Mouse (Mus musculus): ENCODE measurements at regions not wholly inside any gene's neighbourhood (a gene's known extent, or its start where the extent isn't known, plus 50 kb on each side); places are given as distances from the start of the nearest gene placed in this dataset.
A peak's percentile ranks its signal among the peaks of the same experiment; 100 is the strongest.
"Not testable (repeated sequence)": the region's sequence is repeated elsewhere in the genome, so short reads cannot be mapped to it uniquely, and the experiment has no call there.

DNA sequence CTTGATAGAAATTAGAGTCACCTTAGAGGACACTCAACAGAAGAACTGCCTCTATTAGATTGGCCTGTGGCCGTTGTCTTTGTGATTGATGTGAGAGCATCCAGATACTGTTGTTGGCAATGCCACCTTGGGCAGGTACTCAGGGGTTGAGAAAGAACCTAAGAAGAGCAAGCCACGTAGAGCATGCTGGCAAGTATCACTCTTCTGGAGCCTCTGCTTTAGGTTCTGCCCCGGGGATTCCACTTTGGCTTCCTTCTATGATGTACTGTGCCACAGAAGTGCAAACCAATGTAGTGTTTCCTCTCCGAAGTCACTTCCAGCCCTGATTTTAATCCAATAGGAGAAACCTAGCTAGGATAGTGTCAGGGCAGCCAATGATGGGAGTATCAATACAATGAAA is 98.3 kb upstream of the Fam84a start:
- no peak for DNase-seq (ENCODE audit: low read depth, low spot score)

DNA sequence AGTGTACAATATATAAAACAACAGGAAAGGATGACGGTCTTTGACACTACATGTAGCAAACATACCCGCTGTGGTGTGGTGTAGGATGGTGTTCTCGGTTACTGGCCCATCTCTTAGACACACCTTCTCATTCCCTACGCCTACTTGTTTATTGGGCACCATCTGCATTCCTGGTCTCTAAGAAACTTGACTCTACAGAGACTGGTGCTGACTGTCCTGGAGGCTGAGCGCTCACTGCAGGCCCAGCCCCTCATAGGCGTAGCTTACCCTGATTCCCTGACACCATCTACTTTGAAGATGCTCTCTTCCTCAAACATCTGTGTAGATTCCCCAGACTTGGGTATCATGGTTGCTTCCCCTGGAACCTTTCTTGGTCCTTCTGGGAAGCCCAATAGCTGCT is 90.9 kb upstream of the Fam84a start:
- DNase-seq (ENCODE audit: low read depth, low spot score): not testable (repeated sequence)

DNA sequence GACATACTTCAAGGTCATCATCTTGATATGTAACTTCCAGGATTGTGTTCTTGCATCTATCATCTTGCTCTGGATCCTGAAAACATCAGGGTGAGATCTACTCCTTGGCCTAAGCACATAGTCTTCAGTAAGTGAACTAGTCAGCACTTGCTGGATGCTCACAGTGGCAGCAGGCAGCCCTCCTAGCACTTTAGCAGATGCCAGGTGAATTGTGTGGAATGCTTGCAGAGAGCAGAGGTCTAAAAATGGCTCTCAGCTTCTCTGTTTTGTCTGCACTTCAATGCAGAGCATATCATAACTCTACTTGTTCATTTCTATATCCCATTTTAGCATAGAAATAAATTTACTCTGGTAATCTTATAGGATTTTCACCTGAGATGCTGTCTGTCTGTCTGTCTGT is 85.8 kb upstream of the Fam84a start:
- DNase-seq (ENCODE audit: low read depth, low spot score): no peak

DNA sequence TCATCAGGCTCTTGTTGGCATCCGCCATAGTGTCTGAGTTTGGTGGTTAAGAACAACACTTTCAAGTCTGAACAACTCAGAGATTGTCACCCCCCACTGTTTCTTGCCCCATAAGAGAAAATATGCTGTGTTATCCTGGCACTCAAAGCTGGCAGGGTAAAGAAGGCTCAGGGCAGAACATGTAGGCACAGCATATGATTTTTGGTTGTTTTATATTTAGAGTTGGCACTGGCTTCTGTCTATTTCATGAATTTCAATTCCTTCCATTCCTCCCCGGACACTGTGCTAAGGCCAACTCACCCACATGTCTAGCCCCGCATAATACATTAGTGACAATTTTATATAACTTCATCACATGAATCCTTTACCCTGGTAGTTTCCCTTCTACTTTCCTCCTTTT is 83.5 kb upstream of the Fam84a start:
- no peak for DNase-seq (ENCODE audit: low read depth, low spot score)

DNA sequence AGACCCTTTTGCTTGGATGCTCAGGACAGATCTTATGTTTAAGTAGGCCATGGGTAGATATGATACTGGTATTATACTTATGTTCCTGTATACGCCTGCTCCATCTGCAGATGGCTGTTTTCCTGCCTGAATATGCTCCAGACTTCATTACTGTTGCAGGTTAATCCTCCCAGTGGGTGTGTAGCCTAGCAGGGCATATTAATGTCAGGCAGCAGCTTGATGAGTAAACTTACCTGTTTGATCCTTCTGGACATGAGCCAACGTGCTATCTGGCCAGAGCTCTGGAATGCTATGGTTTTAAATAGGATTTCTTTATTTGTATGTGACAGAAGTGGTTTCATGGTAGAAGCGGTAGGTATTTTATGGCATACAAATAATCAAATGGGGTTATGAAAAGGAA is 60.8 kb upstream of the Fam84a start:
- DNase-seq (ENCODE audit: low read depth, low spot score): no peak

DNA sequence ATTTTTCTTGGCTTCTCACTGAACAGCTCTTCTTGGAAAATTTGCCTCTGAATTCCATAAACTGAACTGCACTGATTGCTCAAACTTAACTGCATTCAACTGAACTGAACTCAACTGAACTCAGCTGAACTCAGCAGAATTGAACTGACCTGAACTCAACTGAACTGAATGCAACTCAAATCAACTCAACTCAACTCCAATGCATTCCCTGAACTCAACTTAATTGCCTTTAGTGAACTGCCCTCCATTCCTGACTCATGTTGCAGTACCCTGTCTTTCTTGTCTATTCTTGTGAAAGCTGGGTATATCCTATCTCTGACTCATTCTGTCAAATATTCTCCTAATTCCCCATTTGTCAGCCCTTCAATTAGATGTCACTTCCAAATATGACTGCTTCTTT is 58.0 kb upstream of the Fam84a start:
- DNase-seq (ENCODE audit: low read depth, low spot score): peak; percentile 3

DNA sequence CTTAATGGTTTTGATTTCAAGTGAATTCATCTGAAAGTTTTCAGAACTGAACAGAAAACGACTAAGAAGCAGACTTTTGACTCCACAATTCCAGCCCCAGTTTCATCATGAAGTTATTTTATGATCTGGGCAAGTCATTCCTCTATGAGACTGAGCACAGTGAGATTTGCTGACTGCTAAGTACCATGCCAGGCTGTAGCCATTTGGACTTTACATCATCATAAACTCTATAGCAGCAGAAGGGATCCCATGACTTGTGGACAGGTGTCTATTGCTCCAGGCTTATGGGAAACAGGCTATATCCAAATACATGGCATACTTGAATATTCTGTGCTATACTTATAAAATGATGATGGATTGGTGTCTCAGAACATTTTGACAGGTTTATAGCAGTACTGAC is 55.4 kb upstream of the Fam84a start:
- DNase-seq (ENCODE audit: low read depth, low spot score): no peak

DNA sequence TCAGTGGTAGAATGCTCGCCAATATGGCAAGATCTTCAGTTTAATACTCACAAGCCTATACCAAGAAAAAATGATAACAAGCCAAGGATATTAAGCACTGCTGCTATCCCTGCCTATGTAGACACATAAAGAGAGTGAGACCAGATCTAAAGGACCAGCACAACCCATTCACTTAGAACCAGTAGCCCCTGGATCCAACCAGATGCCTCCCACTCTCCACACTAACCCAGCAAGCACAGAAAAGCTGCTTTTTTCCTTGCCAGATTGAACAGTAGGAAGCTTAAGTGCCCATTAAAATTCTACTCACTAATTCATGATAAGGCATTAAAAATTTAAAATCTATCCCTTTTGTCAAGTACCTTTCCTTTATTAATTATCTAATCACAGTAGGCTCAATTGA is 52.6 kb upstream of the Fam84a start:
- DNase-seq (ENCODE audit: low read depth, low spot score): no peak

Measured in 3T3-L1 (cell line).